Mouse (Mus musculus): ENCODE data around the gene Tusc2. TPM values are rescaled to one million over a fixed set of nuclear protein-coding genes. Genes with fewer than 3 reads are reported as not detected.

The Tusc2 gene
- polyA plus RNA-seq, 1 experiment from 2014 or later: 60.2 TPM

DNA sequence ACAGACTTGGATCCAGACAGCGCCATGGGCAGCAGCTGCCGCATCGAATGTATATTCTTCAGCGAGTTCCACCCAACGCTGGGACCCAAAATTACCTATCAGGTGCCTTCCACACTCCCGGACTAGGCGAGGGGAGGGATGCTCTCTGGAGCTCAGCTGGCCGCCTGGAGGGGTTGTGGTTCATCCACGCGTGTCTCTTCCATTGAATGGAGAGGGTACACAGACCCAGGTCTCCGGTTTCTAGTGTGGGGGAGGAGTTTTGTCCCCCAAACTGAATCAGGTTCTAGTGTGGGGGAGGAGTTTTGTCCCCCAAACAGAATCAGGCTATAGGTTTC lies 20.7 kb upstream of the Tusc2 start:
- H3K9me3 ChIP-seq (ENCODE audit: control insufficient read depth, low read length): no peaks in the 10 kb centered on the region
- peak overlapping the region; percentile 53 for H3K4me3 ChIP-seq (ENCODE audit: low read depth, low read length)
- H3K36me3 ChIP-seq (ENCODE audit: control insufficient read depth, insufficient read depth, low read length): peaks cover 26% of the 10 kb centered on the region
- peak overlapping the region; percentile 94 for H3K4me2 ChIP-seq (ENCODE audit: low read depth, severe bottlenecking)
- DNase-seq (ENCODE audit: low spot score) (no peak), ATAC-seq (ENCODE audit: insufficient number of reproducible peaks, low FRiP score, low TSS enrichment, low read depth) (no peak)
- H3K27ac ChIP-seq (replicated peaks; ENCODE audit: low read depth, low read length): no peak overlapping the region
- no peaks in the 10 kb centered on the region for H3K27me3 ChIP-seq (ENCODE audit: control insufficient read depth, insufficient read depth, low read length)
- H3K9ac ChIP-seq (ENCODE audit: low read length): peak overlapping the region; percentile 64
- 1% methylated on average over 11 of the region's 11 CpGs for WGBS
- H3K4me1 ChIP-seq (ENCODE audit: control insufficient read depth, insufficient read depth, low read length): peaks cover 23% of the 10 kb centered on the region

- Histone ChIP-seq H3K4me3 (ENCODE audit: low read depth, low read length) (peak overlapping the region; percentile 53), H3K4me1 (ENCODE audit: control insufficient read depth, insufficient read depth, low read length) (peaks cover 26% of the 10 kb centered on the region), H3K9me3 (ENCODE audit: control insufficient read depth, low read length) (no peaks in the 10 kb centered on the region), H3K36me3 (ENCODE audit: control insufficient read depth, insufficient read depth, low read length) (peaks cover 26% of the 10 kb centered on the region), H3K27ac (replicated peaks; ENCODE audit: low read depth, low read length) (no peak overlapping the region), H3K4me2 (ENCODE audit: low read depth, severe bottlenecking) (peak overlapping the region; percentile 94), H3K27me3 (ENCODE audit: control insufficient read depth, insufficient read depth, low read length) (no peaks in the 10 kb centered on the region), H3K9ac (ENCODE audit: low read length) (no peak overlapping the region)
- WGBS: 45% methylated on average over 8 of the region's 8 CpGs
- DNase-seq (ENCODE audit: low spot score): no peak
- no peak for ATAC-seq (ENCODE audit: insufficient number of reproducible peaks, low FRiP score, low TSS enrichment, low read depth)
Observed at GRCm38 (mm10) chr9:107542721-107543120, 20.3 kb upstream of the Tusc2 start.

- H3K36me3 ChIP-seq (ENCODE audit: control insufficient read depth, insufficient read depth, low read length): peaks cover 21% of the 10 kb centered on the region
- 87% methylated on average over 11 of the region's 11 CpGs for WGBS
- no peaks in the 10 kb centered on the region for H3K27me3 ChIP-seq (ENCODE audit: control insufficient read depth, insufficient read depth, low read length)
- H3K4me2 ChIP-seq (ENCODE audit: low read depth, severe bottlenecking): peak overlapping the region; percentile 94; the same call in 1 of the 2 replicates
- no peaks in the 10 kb centered on the region for H3K9me3 ChIP-seq (ENCODE audit: control insufficient read depth, low read length)
- DNase-seq (ENCODE audit: low spot score) (no peak), ATAC-seq (ENCODE audit: insufficient number of reproducible peaks, low FRiP score, low TSS enrichment, low read depth) (no peak)
- no peak overlapping the region for H3K4me3 ChIP-seq (ENCODE audit: low read depth, low read length)
- H3K9ac ChIP-seq (ENCODE audit: low read length): no peak overlapping the region
- no peak overlapping the region for H3K27ac ChIP-seq (replicated peaks; ENCODE audit: low read depth, low read length)
- peaks cover 26% of the 10 kb centered on the region for H3K4me1 ChIP-seq (ENCODE audit: control insufficient read depth, insufficient read depth, low read length)
Observed at GRCm38 (mm10) chr9:107543299-107543698, 19.8 kb upstream of the Tusc2 start.

DNA sequence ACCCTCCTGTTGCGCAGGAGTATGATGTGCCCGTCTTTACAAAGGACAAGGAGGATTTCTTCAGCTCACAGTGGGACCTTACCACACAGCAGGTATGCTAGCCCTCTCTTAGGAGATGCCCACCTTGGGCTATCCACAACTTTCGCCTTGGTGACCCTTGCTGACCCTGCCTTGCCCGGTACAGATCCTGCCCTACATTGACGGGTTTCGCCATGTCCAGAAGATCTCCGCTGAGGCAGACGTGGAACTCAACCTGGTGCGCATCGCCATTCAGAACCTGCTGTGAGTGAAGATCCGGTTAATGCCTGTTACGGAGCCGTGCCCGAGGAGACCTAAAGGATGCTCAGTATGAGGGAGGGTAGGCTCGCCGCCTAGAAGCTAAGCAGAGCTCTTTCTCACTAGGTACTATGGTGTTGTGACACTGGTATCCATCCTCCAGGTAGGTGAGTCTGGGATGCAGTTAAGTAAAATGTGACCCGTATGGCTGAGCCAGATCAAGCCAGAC lies 18.8 kb upstream of the Tusc2 start:
- DNase-seq (ENCODE audit: low spot score) (no peak), ATAC-seq (ENCODE audit: insufficient number of reproducible peaks, low FRiP score, low TSS enrichment, low read depth) (no peak)
- H3K9ac ChIP-seq (ENCODE audit: low read length): no peak overlapping the region
- H3K27ac ChIP-seq (replicated peaks; ENCODE audit: low read depth, low read length): no peak overlapping the region
- H3K36me3 ChIP-seq (ENCODE audit: control insufficient read depth, insufficient read depth, low read length): peaks cover 11% of the 10 kb centered on the region
- no peak overlapping the region for H3K4me2 ChIP-seq (ENCODE audit: low read depth, severe bottlenecking)
- no peaks in the 10 kb centered on the region for H3K9me3 ChIP-seq (ENCODE audit: control insufficient read depth, low read length)
- no peak overlapping the region for H3K4me3 ChIP-seq (ENCODE audit: low read depth, low read length)
- H3K4me1 ChIP-seq (ENCODE audit: control insufficient read depth, insufficient read depth, low read length): peaks cover 26% of the 10 kb centered on the region
- H3K27me3 ChIP-seq (ENCODE audit: control insufficient read depth, insufficient read depth, low read length): no peaks in the 10 kb centered on the region
- WGBS: 95% methylated on average over 17 of the region's 17 CpGs

DNA sequence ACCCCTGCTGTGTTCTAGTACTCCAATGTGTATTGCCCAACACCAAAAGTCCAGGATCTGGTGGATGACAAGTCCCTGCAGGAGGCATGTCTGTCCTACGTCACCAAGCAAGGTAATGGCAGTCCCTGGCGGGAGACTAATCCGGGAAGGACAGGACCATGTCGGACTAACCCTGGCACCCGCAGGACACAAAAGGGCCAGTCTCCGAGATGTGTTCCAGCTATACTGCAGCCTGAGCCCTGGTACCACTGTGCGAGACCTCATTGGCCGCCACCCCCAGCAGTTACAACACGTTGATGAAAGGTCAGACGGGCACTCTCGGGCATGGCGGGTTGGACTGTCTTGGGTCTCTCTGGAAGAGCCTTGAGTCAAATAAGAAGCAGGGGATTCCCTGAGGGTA lies 18.3 kb upstream of the Tusc2 start:
- Histone ChIP-seq H3K4me2 (ENCODE audit: low read depth, severe bottlenecking) (no peak overlapping the region), H3K4me1 (ENCODE audit: control insufficient read depth, insufficient read depth, low read length) (peaks cover 26% of the 10 kb centered on the region), H3K4me3 (ENCODE audit: low read depth, low read length) (no peak overlapping the region), H3K9me3 (ENCODE audit: control insufficient read depth, low read length) (no peaks in the 10 kb centered on the region), H3K27ac (replicated peaks; ENCODE audit: low read depth, low read length) (no peak overlapping the region), H3K27me3 (ENCODE audit: control insufficient read depth, insufficient read depth, low read length) (no peaks in the 10 kb centered on the region), H3K9ac (ENCODE audit: low read length) (no peak overlapping the region), H3K36me3 (ENCODE audit: control insufficient read depth, insufficient read depth, low read length) (peaks cover 8% of the 10 kb centered on the region)
- ATAC-seq (ENCODE audit: insufficient number of reproducible peaks, low FRiP score, low TSS enrichment, low read depth): no peak
- 95% methylated on average over 12 of the region's 12 CpGs for WGBS
- DNase-seq (ENCODE audit: low spot score): no peak

DNA sequence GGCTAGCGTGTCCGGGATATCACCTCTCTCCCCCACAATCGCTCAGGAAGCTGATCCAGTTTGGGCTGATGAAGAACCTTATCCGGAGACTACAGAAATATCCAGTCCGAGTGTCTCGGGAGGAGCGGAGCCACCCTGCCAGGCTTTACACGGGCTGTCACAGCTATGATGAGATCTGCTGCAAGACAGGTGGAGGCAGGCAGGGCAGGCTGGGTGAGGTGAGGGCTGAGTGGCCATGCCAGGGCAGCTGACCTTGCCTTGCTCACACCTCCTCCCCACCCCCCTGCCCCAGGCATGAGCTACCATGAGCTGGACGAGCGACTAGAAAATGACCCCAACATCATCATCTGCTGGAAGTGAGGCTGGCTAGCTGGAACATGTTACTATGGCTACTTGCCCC lies 17.9 kb upstream of the Tusc2 start:
- Histone ChIP-seq H3K4me2 (ENCODE audit: low read depth, severe bottlenecking) (no peak overlapping the region), H3K27me3 (ENCODE audit: control insufficient read depth, insufficient read depth, low read length) (no peaks in the 10 kb centered on the region), H3K4me1 (ENCODE audit: control insufficient read depth, insufficient read depth, low read length) (peaks cover 26% of the 10 kb centered on the region), H3K27ac (replicated peaks; ENCODE audit: low read depth, low read length) (no peak overlapping the region), H3K9ac (ENCODE audit: low read length) (no peak overlapping the region), H3K36me3 (ENCODE audit: control insufficient read depth, insufficient read depth, low read length) (peaks cover 5% of the 10 kb centered on the region; the same call in 1 of the 2 replicates), H3K4me3 (ENCODE audit: low read depth, low read length) (no peak overlapping the region), H3K9me3 (ENCODE audit: control insufficient read depth, low read length) (no peaks in the 10 kb centered on the region)
- no peak for ATAC-seq (ENCODE audit: insufficient number of reproducible peaks, low FRiP score, low TSS enrichment, low read depth)
- DNase-seq (ENCODE audit: low spot score): no peak
- WGBS: 83% methylated on average over 10 of the region's 10 CpGs

GRCm38 (mm10) chr9:107545602-107546001 lies 17.5 kb upstream of the Tusc2 start:
- Histone ChIP-seq H3K27me3 (ENCODE audit: control insufficient read depth, insufficient read depth, low read length) (no peaks in the 10 kb centered on the region), H3K9ac (ENCODE audit: low read length) (no peak overlapping the region), H3K4me3 (ENCODE audit: low read depth, low read length) (no peak overlapping the region), H3K36me3 (ENCODE audit: control insufficient read depth, insufficient read depth, low read length) (peaks cover 5% of the 10 kb centered on the region; the same call in 1 of the 2 replicates), H3K4me2 (ENCODE audit: low read depth, severe bottlenecking) (no peak overlapping the region), H3K27ac (replicated peaks; ENCODE audit: low read depth, low read length) (no peak overlapping the region), H3K4me1 (ENCODE audit: control insufficient read depth, insufficient read depth, low read length) (peaks cover 29% of the 10 kb centered on the region), H3K9me3 (ENCODE audit: control insufficient read depth, low read length) (no peaks in the 10 kb centered on the region)
- DNase-seq (ENCODE audit: low spot score) (peak; percentile 89), ATAC-seq (ENCODE audit: insufficient number of reproducible peaks, low FRiP score, low TSS enrichment, low read depth) (no peak)
- WGBS: 3% methylated on average over 3 of the region's 3 CpGs

- ATAC-seq (ENCODE audit: insufficient number of reproducible peaks, low FRiP score, low TSS enrichment, low read depth): peak; percentile 75
- peak within 1 kb of the TSS; percentile 42; the same call in 1 of the 2 replicates for H3K27ac ChIP-seq (replicated peaks; ENCODE audit: low read depth, low read length)
- peaks cover 5% of the 10 kb centered on the region; the same call in 1 of the 2 replicates for H3K36me3 ChIP-seq (ENCODE audit: control insufficient read depth, insufficient read depth, low read length)
- H3K9me3 ChIP-seq (ENCODE audit: control insufficient read depth, low read length): no peaks in the 10 kb centered on the region
- no peaks in the 10 kb centered on the region for H3K27me3 ChIP-seq (ENCODE audit: control insufficient read depth, insufficient read depth, low read length)
- peaks cover 37% of the 10 kb centered on the region for H3K4me1 ChIP-seq (ENCODE audit: control insufficient read depth, insufficient read depth, low read length)
- WGBS: 1% methylated on average over 20 of the region's 20 CpGs
- peak within 1 kb of the TSS; percentile 44 for H3K4me2 ChIP-seq (ENCODE audit: low read depth, severe bottlenecking)
- H3K4me3 ChIP-seq (ENCODE audit: low read depth, low read length): 0 out of 2 replicates have a peak within 1 kb of the TSS, but pooled peaks have one; percentile 6
- peak; percentile 94 for DNase-seq (ENCODE audit: low spot score)
- H3K9ac ChIP-seq (ENCODE audit: low read length): peak within 1 kb of the TSS; percentile 30; the same call in 1 of the 2 replicates
Observed at GRCm38 (mm10) chr9:107547026-107547425, 16.0 kb upstream of the Tusc2 start, which contains the start of gene Zmynd10. Zmynd10 (plus strand) TSS chr9:107547298.

DNA sequence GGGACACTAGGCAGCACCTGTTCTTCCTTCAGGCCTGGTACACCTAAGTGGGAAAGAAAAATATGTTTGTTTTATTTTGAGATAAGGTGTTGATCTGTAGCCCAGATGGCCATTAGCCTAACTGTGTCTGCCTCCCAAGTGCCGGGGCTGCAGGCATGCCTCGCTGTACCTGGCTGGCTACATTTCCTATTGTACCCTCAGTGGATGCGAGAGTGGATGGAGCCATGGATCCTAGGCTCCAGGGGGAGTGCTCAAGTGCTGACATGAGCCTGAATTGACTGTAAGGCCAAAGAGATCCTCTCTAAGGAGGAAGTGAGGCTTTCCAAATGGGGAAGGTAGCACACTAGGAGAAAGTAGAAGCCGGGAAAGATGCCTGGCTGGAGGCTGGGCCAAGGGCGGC lies 15.1 kb upstream of the Tusc2 start:
- WGBS: 84% methylated on average over 5 of the region's 5 CpGs
- Histone ChIP-seq H3K4me3 (ENCODE audit: low read depth, low read length) (no peak overlapping the region), H3K27me3 (ENCODE audit: control insufficient read depth, insufficient read depth, low read length) (no peaks in the 10 kb centered on the region), H3K4me2 (ENCODE audit: low read depth, severe bottlenecking) (no peak overlapping the region), H3K4me1 (ENCODE audit: control insufficient read depth, insufficient read depth, low read length) (peaks cover 41% of the 10 kb centered on the region), H3K9me3 (ENCODE audit: control insufficient read depth, low read length) (no peaks in the 10 kb centered on the region), H3K36me3 (ENCODE audit: control insufficient read depth, insufficient read depth, low read length) (peaks cover 5% of the 10 kb centered on the region; the same call in 1 of the 2 replicates), H3K27ac (replicated peaks; ENCODE audit: low read depth, low read length) (no peak overlapping the region), H3K9ac (ENCODE audit: low read length) (no peak overlapping the region)
- no peak for ATAC-seq (ENCODE audit: insufficient number of reproducible peaks, low FRiP score, low TSS enrichment, low read depth)
- DNase-seq (ENCODE audit: low spot score): no peak
